Mouse (Mus musculus): ENCODE measurements around the gene Krtdap.
"Not testable (repeated sequence)": the region's sequence is repeated elsewhere in the genome, so short reads cannot be mapped to it uniquely, and the experiment has no call there.

The Krtdap gene

GRCm38 (mm10) chr7:30790141-30790540, 2.4 kb downstream of the Krtdap start:
- DNase-seq (ENCODE audit: low spot score), result no peak

- no peak for DNase-seq (ENCODE audit: low spot score)
Measured at GRCm38 (mm10) chr7:30791921-30792320, 4.2 kb downstream of the Krtdap start.

- no peak for DNase-seq (ENCODE audit: low spot score)
Measured at GRCm38 (mm10) chr7:30794921-30795320, 7.2 kb downstream of the Krtdap start.

GRCm38 (mm10) chr7:30796790-30797189, 9.1 kb downstream of the Krtdap start:
- DNase-seq (ENCODE audit: low spot score), result no peak

- no peak for DNase-seq (ENCODE audit: low spot score)
Measured at GRCm38 (mm10) chr7:30800653-30801052, 13.0 kb downstream of the Krtdap start.

GRCm38 (mm10) chr7:30803256-30803655, 15.6 kb downstream of the Krtdap start:
- DNase-seq (ENCODE audit: low spot score), result no peak

GRCm38 (mm10) chr7:30804026-30804715, 16.5 kb downstream of the Krtdap start:
- DNase-seq (ENCODE audit: low spot score), result no peak

GRCm38 (mm10) chr7:30805924-30806323, 18.2 kb downstream of the Krtdap start:
- DNase-seq (ENCODE audit: low spot score), result no peak

- DNase-seq (ENCODE audit: low spot score), result no peak
Measured at GRCm38 (mm10) chr7:30810319-30810718, 22.6 kb downstream of the Krtdap start.

- no peak for DNase-seq (ENCODE audit: low spot score)
Measured at GRCm38 (mm10) chr7:30811757-30812290, 24.1 kb downstream of the Krtdap start.

GRCm38 (mm10) chr7:30812291-30812807, 24.7 kb downstream of the Krtdap start:
- DNase-seq (ENCODE audit: low spot score), result no peak

- no peak for DNase-seq (ENCODE audit: low spot score)
Measured at GRCm38 (mm10) chr7:30820131-30820530, 32.4 kb downstream of the Krtdap start.

- no peak for DNase-seq (ENCODE audit: low spot score)
Measured at GRCm38 (mm10) chr7:30820854-30821445, 33.3 kb downstream of the Krtdap start.

- DNase-seq (ENCODE audit: low spot score), result no peak
Measured at GRCm38 (mm10) chr7:30821532-30821931, 33.8 kb downstream of the Krtdap start.

- no peak for DNase-seq (ENCODE audit: low spot score)
Measured at GRCm38 (mm10) chr7:30823675-30824074, 36.0 kb downstream of the Krtdap start, which contains the start of gene Ffar2. Ffar2 (minus strand) TSS chr7:30823775.

- no peak for DNase-seq (ENCODE audit: low spot score)
Measured at GRCm38 (mm10) chr7:30824306-30824705, 36.6 kb downstream of the Krtdap start.

- DNase-seq (ENCODE audit: low spot score), result no peak
Measured at GRCm38 (mm10) chr7:30826660-30827059, 39.0 kb downstream of the Krtdap start.

GRCm38 (mm10) chr7:30828871-30829270, 41.2 kb downstream of the Krtdap start:
- DNase-seq (ENCODE audit: low spot score), result not testable (repeated sequence)

- no peak for DNase-seq (ENCODE audit: low spot score)
Measured at GRCm38 (mm10) chr7:30829428-30829827, 41.7 kb downstream of the Krtdap start.

- DNase-seq (ENCODE audit: low spot score), result no peak
Measured at GRCm38 (mm10) chr7:30832261-30832660, 44.6 kb downstream of the Krtdap start.

GRCm38 (mm10) chr7:30832684-30833083, 45.0 kb downstream of the Krtdap start:
- DNase-seq (ENCODE audit: low spot score), result not testable (repeated sequence)

- DNase-seq (ENCODE audit: low spot score), result no peak
Measured at GRCm38 (mm10) chr7:30837277-30837676, 49.6 kb downstream of the Krtdap start.

GRCm38 (mm10) chr7:30840306-30840705, 52.6 kb downstream of the Krtdap start:
- DNase-seq (ENCODE audit: low spot score), result no peak
